Mouse (Mus musculus) heart, embryonic 12.5 days (tissue): ENCODE results near the gene Tmprss9. TPM values are rescaled to one million over a fixed set of nuclear protein-coding genes. Genes with fewer than 3 reads are reported as not detected.

Experiments
- ATAC-seq: fragments of 200-750 bp; cut with Nextera tagmentation; 2 replicates; pipeline ENCODE4 v1.8.0; 2017; ENCODE audit warnings: moderate TSS enrichment, moderate library complexity; ENCODE audit not compliant: insufficient number of reproducible peaks, low FRiP score
- H3K27ac ChIP-seq: fragments of 300-500 bp; sonication (generic); 2 replicates; pipeline ENCODE4 v1.5.1; 2016; ENCODE audit warnings: mild to moderate bottlenecking, moderate library complexity; ENCODE audit not compliant: poor library complexity, severe bottlenecking
- H3K27me3 ChIP-seq: fragments of 300-500 bp; sonication (generic); replicated peaks from 2 replicates; pipeline ENCODE4 v1.6.1; 2016; ENCODE audit warnings: mild to moderate bottlenecking, moderate library complexity
- H3K36me3 ChIP-seq: fragments of 300-500 bp; sonication (generic); 2 replicates; pipeline ENCODE4 v1.6.1; 2016; ENCODE audit warnings: mild to moderate bottlenecking, moderate library complexity
- H3K4me1 ChIP-seq: fragments of 300-500 bp; sonication (generic); replicated peaks from 2 replicates; pipeline ENCODE4 v1.6.1; 2016; ENCODE audit warnings: mild to moderate bottlenecking
- H3K4me2 ChIP-seq: fragments of 300-500 bp; sonication (generic); 2 replicates; pipeline ENCODE4 v1.6.1; 2016; ENCODE audit warnings: mild to moderate bottlenecking, moderate library complexity
- H3K4me3 ChIP-seq: fragments of 300-500 bp; sonication (generic); 2 replicates; pipeline ENCODE4 v1.5.1; 2016; ENCODE audit warnings: mild to moderate bottlenecking
- H3K9ac ChIP-seq: fragments of 300-500 bp; sonication (generic); 2 replicates; pipeline ENCODE4 v1.6.1; 2016; ENCODE audit warnings: mild to moderate bottlenecking, moderate library complexity
- H3K9me3 ChIP-seq: fragments of 300-500 bp; sonication (generic); replicated peaks from 2 replicates; pipeline ENCODE4 v1.6.1; 2016; ENCODE audit warnings: mild to moderate bottlenecking, moderate library complexity
- WGBS: fragments of 180-500 bp; shearing (Covaris S2); methylation state at CpG from one replicate; pipeline ENCODE4 v1.1.7; 2016; 5-methylcytosine and 5-hydroxymethylcytosine counted together
- polyA plus RNA-seq: library from polyadenylated mRNA; unstranded; fragments of >200 nt; fragmentation: Nextera tagmentation; extraction: Ambion mirVana; gene quantifications from 2 replicates; pipeline ENCODE4 v1.2.1, GENCODE M21; 2016

Tmprss9 gene
- polyA plus RNA-seq, 1 experiment from 2014 or later: not detected

- no peak for ATAC-seq
- peaks cover 15% of the 10 kb centered on the region for H3K4me1 ChIP-seq
- peaks cover 65% of the 10 kb centered on the region for H3K27me3 ChIP-seq
- peak overlapping the region; percentile 70 for H3K9ac ChIP-seq
- H3K4me3 ChIP-seq: peak overlapping the region; percentile 50
- no peaks in the 10 kb centered on the region for H3K9me3 ChIP-seq
- no peak overlapping the region for H3K27ac ChIP-seq
- WGBS: 11% methylated on average over 32 of the region's 32 CpGs
- no peaks in the 10 kb centered on the region for H3K36me3 ChIP-seq
- peak overlapping the region; percentile 88 for H3K4me2 ChIP-seq
Measured at GRCm38 (mm10) chr10:80843087-80843930, 28.3 kb upstream of the Tmprss9 start.

- Histone ChIP-seq H3K27ac (no peak within 1 kb of the TSS), H3K4me2 (peak within 1 kb of the TSS; percentile 88), H3K36me3 (no peaks in the 10 kb centered on the region), H3K4me3 (peak within 1 kb of the TSS; percentile 50), H3K9me3 (no peaks in the 10 kb centered on the region), H3K27me3 (peaks cover 64% of the 10 kb centered on the region), H3K9ac (peak within 1 kb of the TSS; percentile 70), H3K4me1 (peaks cover 18% of the 10 kb centered on the region)
- 5% methylated on average over 43 of the region's 51 CpGs for WGBS
- ATAC-seq: no peak
Measured at GRCm38 (mm10) chr10:80843931-80844547, 27.6 kb upstream of the Tmprss9 start, which contains the start of gene Lingo3. Gene Lingo3 (minus strand): TSS chr10:80844039.

- 59% methylated on average over 8 of the region's 8 CpGs for WGBS
- peaks cover 59% of the 10 kb centered on the region for H3K27me3 ChIP-seq
- no peak for ATAC-seq
- no peak overlapping the region for H3K27ac ChIP-seq
- no peaks in the 10 kb centered on the region for H3K9me3 ChIP-seq
- no peak overlapping the region for H3K9ac ChIP-seq
- 0 out of 2 replicates have a peak, but pooled peaks cover under 1% of the 10 kb centered on the region for H3K36me3 ChIP-seq
- H3K4me1 ChIP-seq: peaks cover 18% of the 10 kb centered on the region
- no peak overlapping the region for H3K4me3 ChIP-seq
- no peak overlapping the region for H3K4me2 ChIP-seq
Measured at GRCm38 (mm10) chr10:80845055-80845693, 26.5 kb upstream of the Tmprss9 start.

GRCm38 (mm10) chr10:80845732-80846131 is 25.9 kb upstream of the Tmprss9 start:
- Histone ChIP-seq H3K36me3 (0 out of 2 replicates have a peak, but pooled peaks cover 5% of the 10 kb centered on the region), H3K27me3 (peaks cover 58% of the 10 kb centered on the region)
- WGBS: 73% methylated on average over 12 of the region's 12 CpGs

GRCm38 (mm10) chr10:80848571-80848970 is 23.1 kb upstream of the Tmprss9 start:
- ATAC-seq: peak; percentile 56; the same call in 1 of the 2 replicates
- Histone ChIP-seq H3K4me2 (no peak overlapping the region), H3K4me1 (peaks cover 15% of the 10 kb centered on the region), H3K36me3 (peaks cover 29% of the 10 kb centered on the region), H3K4me3 (no peak overlapping the region), H3K27ac (no peak overlapping the region), H3K9me3 (no peaks in the 10 kb centered on the region), H3K9ac (no peak overlapping the region), H3K27me3 (peaks cover 30% of the 10 kb centered on the region)
- WGBS: 9% methylated on average over 10 of the region's 10 CpGs

More at GRCm38 (mm10) chr10:80845732-80846131, 25.9 kb upstream of the Tmprss9 start:
- no peak overlapping the region for H3K4me3 ChIP-seq
- peaks cover 18% of the 10 kb centered on the region for H3K4me1 ChIP-seq
- no peak overlapping the region for H3K4me2 ChIP-seq
- no peak overlapping the region for H3K27ac ChIP-seq
- H3K9ac ChIP-seq: no peak overlapping the region
- ATAC-seq: no peak
- no peaks in the 10 kb centered on the region for H3K9me3 ChIP-seq

GRCm38 (mm10) chr10:80854913-80855748 is 16.5 kb upstream of the Tmprss9 start, which contains the start of the genes Lsm7 and Sppl2b:
Gene Lsm7 (minus strand): TSS chr10:80855209.
Gene Sppl2b (plus strand): TSS chr10:80855275.
- Histone ChIP-seq H3K4me2 (peak within 1 kb of the TSS; percentile 100), H3K4me1 (peaks cover 28% of the 10 kb centered on the region), H3K27me3 (no peaks in the 10 kb centered on the region), H3K9ac (peak within 1 kb of the TSS; percentile 96), H3K27ac (peak within 1 kb of the TSS; percentile 37; the same call in 1 of the 2 replicates), H3K9me3 (no peaks in the 10 kb centered on the region), H3K36me3 (peaks cover 29% of the 10 kb centered on the region), H3K4me3 (peak within 1 kb of the TSS; percentile 98)
- ATAC-seq: peak; percentile 77
- under 1% methylated on average over 80 of the region's 81 CpGs for WGBS

- peak overlapping the region; percentile 100 for H3K4me2 ChIP-seq
- H3K27me3 ChIP-seq: no peaks in the 10 kb centered on the region
- H3K36me3 ChIP-seq: peaks cover 24% of the 10 kb centered on the region
- 18% methylated on average over 11 of the region's 11 CpGs for WGBS
- peak overlapping the region; percentile 37; the same call in 1 of the 2 replicates for H3K27ac ChIP-seq
- peak overlapping the region; percentile 98 for H3K4me3 ChIP-seq
- peaks cover 28% of the 10 kb centered on the region for H3K4me1 ChIP-seq
- no peak for ATAC-seq
- H3K9ac ChIP-seq: peak overlapping the region; percentile 96
- no peaks in the 10 kb centered on the region for H3K9me3 ChIP-seq
Measured at GRCm38 (mm10) chr10:80855749-80856073, 15.9 kb upstream of the Tmprss9 start.

GRCm38 (mm10) chr10:80856267-80856666 is 15.4 kb upstream of the Tmprss9 start:
- H3K4me3 ChIP-seq: peak overlapping the region; percentile 98
- H3K36me3 ChIP-seq: peaks cover 20% of the 10 kb centered on the region
- WGBS: 62% methylated on average over 3 of the region's 3 CpGs
- H3K9me3 ChIP-seq: no peaks in the 10 kb centered on the region
- H3K4me1 ChIP-seq: peaks cover 28% of the 10 kb centered on the region
- no peaks in the 10 kb centered on the region for H3K27me3 ChIP-seq
- peak overlapping the region; percentile 100 for H3K4me2 ChIP-seq
- peak overlapping the region; percentile 21; the same call in 1 of the 2 replicates for H3K9ac ChIP-seq
- peak overlapping the region; percentile 37; the same call in 1 of the 2 replicates for H3K27ac ChIP-seq
- ATAC-seq: no peak

GRCm38 (mm10) chr10:80856908-80857307 is 14.7 kb upstream of the Tmprss9 start:
- H3K4me2 ChIP-seq: peak overlapping the region; percentile 100
- no peaks in the 10 kb centered on the region for H3K27me3 ChIP-seq
- H3K9me3 ChIP-seq: no peaks in the 10 kb centered on the region
- H3K4me3 ChIP-seq: 0 out of 2 replicates have a peak overlapping the region, but pooled peaks have one; percentile 98
- peak overlapping the region; percentile 70 for H3K27ac ChIP-seq
- H3K9ac ChIP-seq: peak overlapping the region; percentile 38; the same call in 1 of the 2 replicates
- 75% methylated on average over 5 of the region's 5 CpGs for WGBS
- peaks cover 28% of the 10 kb centered on the region for H3K4me1 ChIP-seq
- ATAC-seq: no peak
- H3K36me3 ChIP-seq: peaks cover 20% of the 10 kb centered on the region

- H3K9ac ChIP-seq: peak overlapping the region; percentile 38; the same call in 1 of the 2 replicates
Measured at GRCm38 (mm10) chr10:80857386-80857785, 14.3 kb upstream of the Tmprss9 start.

More at GRCm38 (mm10) chr10:80857386-80857785, 14.3 kb upstream of the Tmprss9 start:
- H3K4me1 ChIP-seq: peaks cover 28% of the 10 kb centered on the region
- H3K9me3 ChIP-seq: no peaks in the 10 kb centered on the region
- 68% methylated on average over 8 of the region's 8 CpGs for WGBS
- H3K27me3 ChIP-seq: no peaks in the 10 kb centered on the region
- H3K27ac ChIP-seq: peak overlapping the region; percentile 70
- no peak for ATAC-seq
- peak overlapping the region; percentile 100 for H3K4me2 ChIP-seq
- 0 out of 2 replicates have a peak overlapping the region, but pooled peaks have one; percentile 98 for H3K4me3 ChIP-seq
- peaks cover 20% of the 10 kb centered on the region for H3K36me3 ChIP-seq
